Mouse (Mus musculus) adrenal gland, postnatal 36 days (tissue): Measurements from ENCODE around the gene Mul1. TPM values are rescaled to one million over a fixed set of nuclear protein-coding genes. Genes with fewer than 3 reads are reported as not detected.
A peak's percentile ranks its signal among the peaks of the same experiment; 100 is the strongest.

Experiments used
- DNase-seq, 2 experiments: peaks; one replicate each; pipeline ENCODE4 v3.0.0; 2021; ENCODE audit warnings: mixed read lengths in 1 of 2
- total RNA-seq, 2 experiments: library from RNA; stranded (reverse); gene quantifications; 2 replicates each; pipeline ENCODE4 v1.2.3; 2021

Gene Mul1
- total RNA-seq, 2 experiments from 2014 or later, result 51.7 to 55.3 TPM

DNA sequence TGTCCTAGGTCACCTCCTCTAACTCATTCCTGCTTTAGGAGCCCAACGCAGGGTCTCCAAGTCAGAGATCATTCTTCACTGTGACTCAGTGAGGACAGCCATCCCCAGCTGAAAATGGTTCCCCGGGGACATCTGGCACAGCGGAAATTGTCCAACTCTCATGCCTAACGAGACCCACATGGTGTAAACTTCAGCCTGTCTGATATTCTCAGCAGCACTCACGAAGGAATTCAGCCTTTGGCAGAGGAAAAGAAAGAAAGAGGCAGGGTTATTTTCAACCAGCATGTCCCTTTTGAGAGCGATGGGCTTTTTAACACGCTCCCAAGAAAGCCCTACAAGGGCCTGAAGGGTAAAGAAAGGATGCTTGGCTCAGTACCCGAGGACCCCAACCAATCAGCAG, 3.1 kb upstream of the Mul1 start:
- no peak for DNase-seq

DNA sequence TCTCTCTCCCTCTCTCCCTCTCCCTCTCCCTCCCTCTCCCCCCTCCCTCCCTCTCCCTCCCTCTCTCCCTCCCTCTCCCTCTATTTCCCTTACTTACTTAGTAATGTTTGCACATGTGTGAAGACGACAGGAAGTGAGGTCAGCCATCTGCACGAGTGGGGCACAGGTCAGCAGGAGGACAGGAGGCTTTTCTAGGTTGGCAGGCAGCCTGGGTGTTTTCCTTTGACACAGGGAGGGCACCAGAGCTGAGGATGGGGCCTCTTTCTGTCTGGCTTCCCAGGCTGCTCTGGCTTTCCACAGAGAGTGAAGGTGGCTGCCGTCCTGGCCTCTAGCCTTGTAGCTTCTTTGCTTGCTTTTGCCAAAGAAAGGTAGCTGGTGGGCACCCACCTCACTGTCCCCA, 5.6 kb downstream of the Mul1 start:
- no peak for DNase-seq

GRCm38 (mm10) chr4:138444941-138445340, 10.5 kb downstream of the Mul1 start:
- no peak for DNase-seq

DNA sequence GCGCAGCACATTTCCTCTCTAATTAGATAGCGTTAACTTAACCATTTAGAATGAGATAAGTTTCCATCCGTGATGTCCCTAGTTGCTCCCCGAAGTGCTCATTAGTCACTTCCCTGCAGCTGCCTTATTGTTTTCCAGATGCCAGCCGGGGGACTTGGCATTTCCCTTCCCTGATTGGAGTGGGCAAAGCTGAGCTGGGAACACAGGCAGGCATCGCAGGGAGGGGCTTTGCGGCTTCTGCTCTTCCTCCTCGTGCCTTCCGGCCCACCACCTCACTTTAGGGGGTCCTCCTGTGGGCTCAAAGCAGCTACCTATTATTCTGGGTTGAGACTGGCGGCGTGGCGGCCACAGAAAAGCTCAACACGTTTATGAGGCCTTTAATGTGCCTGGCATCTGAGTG, 12.5 kb downstream of the Mul1 start:
- no peak for DNase-seq

DNA sequence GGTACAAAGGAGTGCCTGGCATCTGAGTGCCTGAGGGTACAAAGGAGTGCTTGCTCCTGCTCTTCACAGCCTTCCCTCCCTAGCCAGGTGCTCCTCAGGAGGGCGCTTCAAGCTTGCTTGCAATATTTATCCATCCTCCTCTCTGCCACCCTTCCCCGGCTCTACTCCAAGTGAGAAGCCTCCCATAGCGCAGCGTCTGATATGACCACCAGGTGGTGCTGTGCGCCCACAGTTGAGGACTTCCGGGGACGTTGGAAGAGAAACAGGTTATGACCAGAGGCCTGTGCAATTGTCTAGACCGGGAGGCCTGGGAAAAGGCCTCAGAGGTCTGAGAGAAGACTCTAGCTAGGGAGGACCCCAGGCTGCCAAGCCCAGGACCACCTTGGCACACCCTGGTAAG, 12.9 kb downstream of the Mul1 start:
- DNase-seq, result peak; percentile 90 to 91

GRCm38 (mm10) chr4:138447827-138448602, 13.5 kb downstream of the Mul1 start:
- DNase-seq, result no peak

- DNase-seq, result no peak
These were observed 14.6 kb downstream of the Mul1 start for GRCm38 (mm10) chr4:138448872-138449615.

DNA sequence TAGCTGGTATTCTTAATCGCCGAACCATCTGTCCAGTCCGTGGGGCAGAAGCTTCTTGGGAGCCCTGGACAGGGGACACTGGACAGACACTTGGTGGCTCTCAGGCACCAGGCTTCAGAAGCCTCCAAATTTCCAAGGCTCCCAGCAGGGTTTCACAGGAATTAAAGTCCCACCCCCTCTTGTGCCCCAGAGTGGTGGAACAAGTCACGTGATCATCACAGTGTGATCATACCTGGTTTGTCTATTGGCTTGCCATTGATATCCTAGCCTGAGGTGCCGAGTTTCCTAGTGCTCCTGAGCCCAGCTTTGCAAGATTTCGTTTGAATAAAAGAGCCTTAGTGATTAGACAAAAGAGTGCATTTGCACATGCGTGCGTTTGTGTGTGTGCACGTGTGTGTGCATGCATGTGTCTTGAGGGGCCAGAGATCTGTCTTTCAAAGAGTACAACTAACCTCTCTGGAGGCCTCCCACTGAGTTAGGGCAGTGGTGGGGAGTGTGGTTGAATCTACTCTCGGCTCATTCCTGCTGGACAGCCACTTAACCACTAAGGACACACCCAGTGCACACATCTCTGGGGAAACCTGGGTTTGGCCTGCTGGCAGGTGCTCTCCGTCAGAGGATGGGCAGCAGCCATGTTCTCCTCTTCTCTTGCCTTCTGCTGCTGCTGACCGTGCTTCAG, 15.3 kb downstream of the Mul1 start:
- DNase-seq, result no peak

DNA sequence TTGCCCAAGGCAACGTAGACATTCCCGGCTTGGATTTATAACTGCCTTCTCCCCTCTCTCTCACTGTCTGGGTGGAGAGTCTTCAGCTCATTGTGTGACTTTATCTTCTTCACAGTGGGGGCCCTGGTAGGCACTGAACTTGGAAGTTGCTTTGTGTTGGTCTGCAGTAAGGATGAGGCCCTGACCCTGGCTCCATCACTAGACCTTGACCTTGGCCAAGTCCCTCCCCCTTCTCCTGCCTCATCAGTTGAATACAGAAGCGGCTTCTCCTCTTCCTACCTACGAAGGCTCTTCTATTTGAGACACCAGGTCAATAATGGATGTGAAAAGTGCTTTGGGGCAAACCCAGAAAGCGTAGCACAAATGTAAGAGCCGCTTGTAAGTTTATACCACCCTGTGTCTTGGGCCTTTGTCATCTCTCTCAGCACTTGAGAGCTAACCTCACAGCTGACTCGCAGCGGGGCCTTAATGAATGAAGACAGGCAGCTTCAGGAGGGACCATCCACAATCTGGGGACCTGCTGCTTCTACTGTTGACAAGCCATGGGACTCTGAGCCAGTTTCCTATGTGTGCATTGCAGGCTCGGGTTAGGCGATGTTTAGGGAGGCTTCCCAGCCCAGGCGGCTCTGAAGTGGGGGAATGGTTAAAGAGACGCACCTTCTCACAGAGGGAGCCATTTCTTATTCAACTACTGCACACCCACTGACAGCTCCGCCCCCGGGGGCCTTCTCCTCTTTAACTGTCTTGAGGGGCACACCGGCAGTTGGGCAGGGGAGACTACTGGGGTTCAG, 18.0 kb downstream of the Mul1 start:
- DNase-seq, result no peak

- no peak for DNase-seq
These were observed 18.8 kb downstream of the Mul1 start for GRCm38 (mm10) chr4:138453097-138453752.

DNA sequence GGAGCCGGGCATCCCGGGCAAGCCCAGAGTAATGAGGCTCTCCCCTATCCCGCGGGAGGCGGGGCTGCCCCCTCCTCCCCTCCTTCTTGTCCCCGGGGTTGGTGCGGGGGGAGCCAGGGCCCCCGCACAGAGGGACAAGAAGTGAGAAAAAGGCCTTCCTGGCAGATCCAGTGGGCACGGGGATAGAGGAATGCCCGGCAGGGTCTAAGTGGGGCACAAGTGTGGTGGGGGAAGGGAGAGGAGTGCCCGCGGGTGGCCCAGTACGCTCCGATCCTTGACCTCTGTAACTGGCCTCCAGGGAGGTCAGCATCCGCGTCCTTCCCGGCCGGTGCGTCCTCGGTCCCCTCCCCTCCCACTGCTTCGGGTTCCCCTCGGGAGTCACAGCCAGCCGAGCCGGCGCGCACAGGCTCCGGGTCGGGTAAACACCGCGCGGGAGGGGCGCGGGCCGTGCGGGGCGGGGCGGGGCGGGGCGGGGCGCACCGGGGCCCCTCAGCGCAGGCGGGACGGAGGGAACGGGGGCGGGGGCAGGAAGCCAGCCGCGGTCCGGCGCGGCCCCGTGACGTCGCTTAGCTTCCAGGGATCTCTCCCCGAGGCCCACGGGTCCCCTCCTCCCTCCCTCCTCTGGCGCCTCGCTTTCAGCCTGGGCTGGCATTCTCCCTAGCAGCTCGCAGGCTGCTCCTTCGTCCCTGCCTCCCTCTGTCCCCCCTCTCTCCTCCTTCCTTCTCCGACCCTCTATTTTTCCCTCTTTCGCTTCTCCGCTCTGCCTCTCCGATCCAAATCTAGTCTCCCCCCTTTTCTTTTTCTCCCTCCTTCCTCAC, 19.5 kb downstream of the Mul1 start, which contains the start of gene Camk2n1:
Camk2n1 (plus strand) TSS at position 562 of the 818 bp plus-strand sequence.
- DNase-seq, result peak; percentile 90 to 93

GRCm38 (mm10) chr4:138454571-138455140, 20.2 kb downstream of the Mul1 start:
- DNase-seq, result peak; percentile 76 to 84

DNA sequence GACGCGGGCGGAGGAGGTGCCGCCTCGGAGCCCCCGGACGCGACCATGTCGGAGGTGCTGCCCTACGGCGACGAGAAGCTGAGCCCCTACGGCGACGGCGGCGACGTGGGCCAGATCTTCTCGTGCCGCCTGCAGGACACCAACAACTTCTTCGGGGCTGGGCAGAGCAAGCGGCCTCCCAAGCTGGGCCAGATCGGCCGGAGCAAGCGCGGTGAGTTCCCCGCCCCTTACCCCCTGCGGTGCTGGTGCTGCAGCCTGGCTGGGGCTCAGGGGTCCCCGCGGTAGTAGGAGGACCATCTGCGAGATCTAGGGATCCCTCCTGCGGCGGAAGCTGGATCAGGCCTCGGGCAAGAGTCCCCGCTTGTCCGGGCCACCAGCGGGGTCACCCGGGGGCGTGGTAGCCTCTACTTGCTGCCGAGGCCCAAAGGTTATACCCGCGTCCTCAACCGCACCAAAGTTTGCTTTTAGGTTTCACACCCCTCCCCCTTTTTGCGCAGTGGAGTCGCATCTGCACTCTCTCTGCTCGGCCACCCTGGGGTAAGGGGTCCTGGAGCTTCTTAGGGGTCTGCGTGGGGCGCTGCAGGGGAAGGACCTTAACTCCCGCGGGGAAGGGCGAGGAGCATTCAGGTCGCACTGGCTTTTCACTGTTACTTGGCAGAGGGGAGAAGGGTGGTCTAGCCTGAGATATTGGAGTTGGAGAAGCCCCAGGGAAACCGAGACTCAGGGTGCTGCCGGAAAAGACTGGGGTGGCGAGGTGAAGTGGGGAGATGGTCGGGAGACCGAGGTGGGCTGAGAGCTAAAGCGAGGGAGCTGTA, 20.9 kb downstream of the Mul1 start:
- peak; percentile 47 to 69 for DNase-seq

DNA sequence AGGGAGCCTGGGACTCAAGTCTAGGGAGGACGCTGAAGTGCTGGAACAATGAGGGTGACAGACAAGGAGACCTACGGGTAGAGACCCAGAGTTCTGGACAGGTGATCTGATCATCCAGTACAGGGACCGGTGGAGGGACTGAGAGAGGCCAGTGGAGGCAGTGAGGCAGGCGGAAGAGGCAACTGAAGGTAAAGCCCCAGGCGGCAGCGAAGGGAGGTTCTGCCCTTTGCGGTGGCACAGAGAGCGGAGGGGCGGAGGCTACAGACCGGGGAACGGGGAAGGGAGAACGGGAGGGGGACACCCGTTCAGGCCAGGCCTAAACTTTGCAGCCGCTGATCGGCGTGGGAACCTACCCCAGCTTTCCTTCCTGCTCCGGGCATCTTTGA, 21.5 kb downstream of the Mul1 start:
- DNase-seq, result peak; percentile 48 to 58

DNA sequence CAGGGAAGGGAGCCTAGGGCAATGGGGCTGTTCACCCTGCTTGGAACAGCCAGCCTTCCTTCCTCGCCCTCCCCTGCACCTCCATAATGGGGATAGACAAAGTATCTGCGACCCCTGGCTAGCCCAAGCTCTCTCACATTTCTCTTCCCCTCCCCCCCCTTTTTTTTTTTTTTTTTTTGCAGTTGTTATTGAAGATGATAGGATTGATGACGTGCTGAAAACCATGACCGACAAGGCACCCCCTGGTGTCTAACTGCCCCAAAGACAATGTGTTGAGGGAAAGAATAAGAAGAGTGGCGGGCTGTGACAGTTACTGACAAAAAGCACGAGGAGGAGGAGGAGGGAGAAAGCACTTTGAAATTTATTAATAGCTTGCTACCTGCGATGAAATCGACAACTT, 22.1 kb downstream of the Mul1 start:
- DNase-seq, result no peak

- DNase-seq, result no peak
These were observed 22.6 kb downstream of the Mul1 start for GRCm38 (mm10) chr4:138457091-138457490.

DNA sequence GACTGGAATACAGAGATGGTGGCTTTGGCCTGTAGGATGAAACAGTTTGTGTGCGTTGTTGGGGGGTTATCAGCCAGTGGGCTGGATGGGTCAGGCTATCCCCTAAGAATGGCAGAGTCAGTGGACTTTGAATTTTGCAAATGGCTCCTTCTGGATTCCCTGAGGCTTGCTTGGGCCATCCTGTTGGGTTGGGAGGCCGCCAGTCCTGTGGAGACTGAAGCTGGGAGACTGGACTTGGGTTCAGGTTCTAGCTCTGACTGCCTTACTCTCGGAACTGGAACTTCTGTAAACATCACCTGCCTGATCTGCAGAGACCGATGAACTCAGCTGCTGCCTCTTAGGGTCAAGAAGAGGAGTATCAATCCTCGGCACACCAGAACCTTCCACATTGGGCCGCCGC, 23.7 kb downstream of the Mul1 start:
- DNase-seq, result no peak

DNA sequence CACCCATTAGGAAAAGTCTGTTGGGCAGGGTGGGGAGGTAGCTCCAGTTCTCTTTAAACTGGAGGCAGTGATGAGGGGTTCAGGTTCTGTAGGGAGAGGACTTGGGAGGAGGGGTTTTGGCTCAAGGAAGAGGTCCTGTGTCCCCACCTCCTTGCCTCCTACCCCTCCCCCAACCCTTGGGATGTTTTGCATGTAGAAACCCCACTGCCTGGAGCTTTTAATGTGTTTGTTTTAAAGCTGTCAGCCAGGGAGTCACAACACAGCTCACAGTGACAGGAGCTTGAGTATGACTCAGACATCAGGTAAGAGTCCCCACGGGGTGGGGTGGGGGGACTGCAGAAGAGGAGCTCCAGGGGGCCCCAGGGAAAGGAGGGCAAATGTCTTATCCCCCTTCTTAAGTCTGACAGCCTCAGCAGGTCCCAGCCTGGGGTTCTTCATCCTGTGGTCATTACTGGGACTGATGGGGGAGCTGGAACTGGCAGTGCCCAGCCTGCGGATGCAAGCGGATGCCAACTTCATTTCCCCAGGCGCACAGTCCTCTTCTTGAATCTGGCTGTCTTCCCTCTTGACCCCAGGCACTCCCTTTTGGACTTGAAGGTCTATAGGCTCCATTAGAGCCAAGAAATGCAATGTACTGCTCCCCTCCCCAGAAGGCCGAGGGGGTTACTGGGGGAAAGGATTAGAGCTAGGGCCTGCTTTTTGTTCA, 24.4 kb downstream of the Mul1 start:
- no peak for DNase-seq

GRCm38 (mm10) chr4:138459775-138460174, 25.3 kb downstream of the Mul1 start:
- no peak for DNase-seq
